Mouse (Mus musculus) myocyte (in vitro differentiated cells): ENCODE data around the gene Xpa. TPM values are rescaled to one million over a fixed set of nuclear protein-coding genes. Genes with fewer than 3 reads are reported as not detected.
A peak's percentile ranks its signal among the peaks of the same experiment; 100 is the strongest.

Experiments
- H3K27me3 ChIP-seq: one replicate; pipeline ENCODE4 v1.6.1; 2011; ENCODE audit not compliant: control insufficient read depth, insufficient read depth, insufficient read length
- H3K36me3 ChIP-seq: one replicate; pipeline ENCODE4 v1.6.1; 2011; ENCODE audit not compliant: control insufficient read depth, insufficient read depth
- H3K4me2 ChIP-seq: one replicate; pipeline ENCODE4 v1.6.1; 2011; ENCODE audit warnings: low read depth, control low read depth
- H3K4me3 ChIP-seq: one replicate; pipeline ENCODE4 v1.5.1; 2011; ENCODE audit warnings: mild to moderate bottlenecking, control low read depth, moderate library complexity
- H3K79me2 ChIP-seq: one replicate; pipeline ENCODE4 v1.6.1; 2011; ENCODE audit not compliant: control insufficient read depth, insufficient read depth
- H3ac ChIP-seq: one replicate; pipeline ENCODE4 v1.6.1; 2011; ENCODE audit not compliant: control insufficient read depth, insufficient read length
- CEBPB ChIP-seq: IDR thresholded peaks from 2 replicates; pipeline ENCODE4 v1.6.1; 2011; ENCODE audit warnings: mild to moderate bottlenecking, moderate library complexity; ENCODE audit not compliant: poor library complexity, insufficient read depth, severe bottlenecking
- E2F4 ChIP-seq: IDR thresholded peaks from one replicate; pipeline ENCODE4 v1.6.1; 2011; ENCODE audit warnings: mild to moderate bottlenecking, control low read depth, moderate library complexity; ENCODE audit not compliant: insufficient read depth
- MAX ChIP-seq: IDR thresholded peaks from one replicate; pipeline ENCODE4 v1.6.1; 2011; ENCODE audit warnings: low read depth, mild to moderate bottlenecking, control low read depth
- MYOD1 ChIP-seq, 3 experiments: IDR thresholded peaks; one replicate each; pipeline ENCODE4 v1.6.1; 2011; ENCODE audit warnings: control low read depth in 2 of 3, low read depth in 2 of 3, mild to moderate bottlenecking in 2 of 3, moderate library complexity in 1 of 3; ENCODE audit not compliant: insufficient read length in 2 of 3, control insufficient read depth in 1 of 3
- MYOG ChIP-seq, 3 experiments: IDR thresholded peaks; one replicate each; pipeline ENCODE4 v1.6.1; 2011; ENCODE audit warnings: control low read depth in 2 of 3, low read depth in 2 of 3, mild to moderate bottlenecking in 2 of 3; ENCODE audit not compliant: insufficient read length in 2 of 3, control insufficient read depth in 1 of 3, insufficient read depth in 1 of 3
- POLR2A ChIP-seq: IDR thresholded peaks from one replicate; pipeline ENCODE4 v1.6.1; 2011; ENCODE audit warnings: low read depth, mild to moderate bottlenecking, control low read depth, moderate library complexity; ENCODE audit not compliant: insufficient read length
- POLR2AphosphoS2 ChIP-seq: IDR thresholded peaks from one replicate; pipeline ENCODE4 v1.6.1; 2011; ENCODE audit warnings: low read depth, control low read depth; ENCODE audit not compliant: insufficient read length
- REST ChIP-seq: IDR thresholded peaks from one replicate; pipeline ENCODE4 v1.6.1; 2011; ENCODE audit warnings: mild to moderate bottlenecking, control low read depth, moderate library complexity; ENCODE audit not compliant: insufficient read depth, insufficient read length
- SRF ChIP-seq: IDR thresholded peaks from one replicate; pipeline ENCODE4 v1.6.1; 2011; ENCODE audit warnings: low read depth; ENCODE audit not compliant: control insufficient read depth, insufficient read length
- TCF12 ChIP-seq: IDR thresholded peaks from one replicate; pipeline ENCODE4 v1.6.1; 2011; ENCODE audit warnings: mild to moderate bottlenecking, control low read depth; ENCODE audit not compliant: poor library complexity, insufficient read depth, severe bottlenecking
- TCF3 ChIP-seq: IDR thresholded peaks from one replicate; pipeline ENCODE4 v1.6.1; 2011; ENCODE audit warnings: low read depth, control low read depth; ENCODE audit not compliant: insufficient read length
- USF1 ChIP-seq: IDR thresholded peaks from one replicate; pipeline ENCODE4 v1.6.1; 2011; ENCODE audit warnings: low read depth, mild to moderate bottlenecking, control low read depth, moderate library complexity
- polyA plus RNA-seq: library from polyadenylated mRNA; unstranded; fragments of >200 nt; fragmentation: generic; extraction: Trizol; gene quantifications from one replicate; pipeline ENCODE4 v1.2.1, GENCODE M21; 2012; ENCODE audit warnings: missing spikeins

Gene Xpa
- polyA plus RNA-seq, 1 experiment: 19.7 TPM

- Histone ChIP-seq H3K27me3 (no peaks in the 10 kb centered on the region), H3K4me3 (no peak overlapping the region), H3K4me2 (no peak overlapping the region), H3ac (no peak overlapping the region), H3K36me3 (peaks cover 22% of the 10 kb centered on the region), H3K79me2 (no peaks in the 10 kb centered on the region)
- no peak for TF ChIP-seq MAX
- no peak for TF ChIP-seq TCF3
- TF ChIP-seq CEBPB: no peak
- TF ChIP-seq MYOD1 (IDR thresholded peaks at IDR 0.05; ENCODE audit: control insufficient read depth in 1 of 3, insufficient read length in 2 of 3, low read depth in 2 of 3): no peak
- no peak for TF ChIP-seq POLR2AphosphoS2
- no peak for TF ChIP-seq TCF12
- TF ChIP-seq MYOG (IDR thresholded peaks at IDR 0.05; ENCODE audit: control insufficient read depth in 1 of 3, insufficient read depth in 1 of 3, insufficient read length in 2 of 3, low read depth in 2 of 3): no peak
- TF ChIP-seq POLR2A: no peak
- TF ChIP-seq E2F4: no peak
- TF ChIP-seq REST: no peak
- TF ChIP-seq SRF: no peak
- no peak for TF ChIP-seq USF1
Observed at GRCm38 (mm10) chr4:46185890-46186289, 10.2 kb downstream of the Xpa start.

DNA sequence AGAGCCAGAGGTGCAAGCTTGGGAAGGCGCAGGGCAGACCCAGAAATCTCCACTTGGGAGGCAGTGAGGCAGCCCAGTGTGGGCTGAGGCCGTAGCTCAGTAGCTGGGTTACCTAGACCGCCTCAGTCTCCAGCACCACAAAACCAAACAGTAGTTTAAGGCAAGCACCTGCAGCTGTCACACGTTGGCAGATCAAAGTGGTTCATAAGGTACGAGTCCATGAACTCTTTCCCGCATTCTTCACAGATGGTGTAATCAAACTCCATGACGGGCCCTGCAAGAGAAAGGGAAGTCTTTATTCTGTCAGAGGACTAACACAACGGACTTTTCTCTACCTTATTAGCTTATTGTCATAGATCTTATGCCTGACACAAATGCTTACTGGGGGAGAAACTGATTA is 10.7 kb downstream of the Xpa start:
- H3K27me3 ChIP-seq: no peaks in the 10 kb centered on the region
- peaks cover 22% of the 10 kb centered on the region for H3K36me3 ChIP-seq
- no peak for TF ChIP-seq MAX
- TF ChIP-seq TCF12: no peak
- TF ChIP-seq TCF3: no peak
- no peak for TF ChIP-seq SRF
- TF ChIP-seq MYOG (IDR thresholded peaks at IDR 0.05; ENCODE audit: control insufficient read depth in 1 of 3, insufficient read depth in 1 of 3, insufficient read length in 2 of 3, low read depth in 2 of 3): no peak
- TF ChIP-seq REST: no peak
- no peak for TF ChIP-seq USF1
- H3K79me2 ChIP-seq: no peaks in the 10 kb centered on the region
- no peak overlapping the region for H3K4me3 ChIP-seq
- no peak overlapping the region for H3K4me2 ChIP-seq
- H3ac ChIP-seq: no peak overlapping the region

- TF ChIP-seq MAX (no peak), CEBPB (no peak), POLR2A (no peak), SRF (no peak), MYOD1 (IDR thresholded peaks at IDR 0.05; ENCODE audit: control insufficient read depth in 1 of 3, insufficient read length in 2 of 3, low read depth in 2 of 3) (no peak), USF1 (no peak), MYOG (IDR thresholded peaks at IDR 0.05; ENCODE audit: control insufficient read depth in 1 of 3, insufficient read depth in 1 of 3, insufficient read length in 2 of 3, low read depth in 2 of 3) (no peak), POLR2AphosphoS2 (no peak)
- H3K36me3 ChIP-seq: peaks cover 19% of the 10 kb centered on the region
- no peak overlapping the region for H3K4me3 ChIP-seq
- no peaks in the 10 kb centered on the region for H3K79me2 ChIP-seq
- no peak overlapping the region for H3ac ChIP-seq
- no peak overlapping the region for H3K4me2 ChIP-seq
- H3K27me3 ChIP-seq: no peaks in the 10 kb centered on the region
Observed at GRCm38 (mm10) chr4:46182181-46182580, 13.9 kb downstream of the Xpa start.

DNA sequence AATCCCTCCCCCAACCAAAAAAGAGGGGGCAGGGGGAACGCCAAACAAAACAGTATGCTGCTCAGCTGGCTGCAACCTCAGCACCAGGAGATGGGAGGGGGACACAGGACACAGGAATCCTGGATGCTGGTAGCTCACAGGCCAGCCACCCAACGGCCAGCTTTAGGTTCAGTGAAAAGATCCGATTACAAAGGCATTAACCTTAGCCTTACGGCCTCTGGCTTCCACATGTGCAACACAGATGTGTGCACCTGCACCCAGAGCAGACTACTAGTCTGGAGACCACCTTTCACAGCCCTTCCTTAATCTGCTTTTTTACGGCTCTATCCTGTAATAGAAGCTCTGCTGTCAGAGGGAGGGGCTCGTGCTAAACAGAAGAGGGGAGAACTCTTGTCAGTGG is 14.9 kb downstream of the Xpa start:
- Histone ChIP-seq H3K36me3 (peaks cover 19% of the 10 kb centered on the region), H3ac (no peak overlapping the region), H3K4me3 (no peak overlapping the region), H3K27me3 (no peaks in the 10 kb centered on the region), H3K79me2 (no peaks in the 10 kb centered on the region), H3K4me2 (no peak overlapping the region)
- TF ChIP-seq TCF12: no peak
- TF ChIP-seq POLR2A: no peak
- TF ChIP-seq E2F4: no peak
- TF ChIP-seq POLR2AphosphoS2: no peak
- no peak for TF ChIP-seq USF1
- no peak for TF ChIP-seq SRF
- TF ChIP-seq CEBPB: no peak
- TF ChIP-seq MAX: no peak
- TF ChIP-seq MYOG (IDR thresholded peaks at IDR 0.05; ENCODE audit: control insufficient read depth in 1 of 3, insufficient read depth in 1 of 3, insufficient read length in 2 of 3, low read depth in 2 of 3): no peak
- no peak for TF ChIP-seq MYOD1 (IDR thresholded peaks at IDR 0.05; ENCODE audit: control insufficient read depth in 1 of 3, insufficient read length in 2 of 3, low read depth in 2 of 3)
- TF ChIP-seq REST: no peak
- no peak for TF ChIP-seq TCF3

- Histone ChIP-seq H3K27me3 (no peaks in the 10 kb centered on the region), H3K4me3 (no peak overlapping the region), H3K36me3 (peaks cover 35% of the 10 kb centered on the region), H3K79me2 (no peaks in the 10 kb centered on the region), H3K4me2 (no peak overlapping the region), H3ac (no peak overlapping the region)
- TF ChIP-seq POLR2AphosphoS2: peak; percentile 15
- no peak for TF ChIP-seq TCF3
- TF ChIP-seq USF1: no peak
- no peak for TF ChIP-seq MAX
Observed at GRCm38 (mm10) chr4:46177496-46177895, 18.6 kb downstream of the Xpa start.
